Mouse (Mus musculus) Muller cell, postnatal 12 days (primary cell): ENCODE measurements around the gene Olfr702.

Experiments used
- DNase-seq: peaks from one replicate; pipeline ENCODE4 v3.0.0-alpha.2; 2015; ENCODE audit errors: inconsistent ontology term

The Olfr702 gene

GRCm38 (mm10) chr7:106833793-106834192 lies at the start of gene Olfr702:
Gene Olfr702 (minus strand): TSS chr7:106833893.
- DNase-seq, result no peak

DNA sequence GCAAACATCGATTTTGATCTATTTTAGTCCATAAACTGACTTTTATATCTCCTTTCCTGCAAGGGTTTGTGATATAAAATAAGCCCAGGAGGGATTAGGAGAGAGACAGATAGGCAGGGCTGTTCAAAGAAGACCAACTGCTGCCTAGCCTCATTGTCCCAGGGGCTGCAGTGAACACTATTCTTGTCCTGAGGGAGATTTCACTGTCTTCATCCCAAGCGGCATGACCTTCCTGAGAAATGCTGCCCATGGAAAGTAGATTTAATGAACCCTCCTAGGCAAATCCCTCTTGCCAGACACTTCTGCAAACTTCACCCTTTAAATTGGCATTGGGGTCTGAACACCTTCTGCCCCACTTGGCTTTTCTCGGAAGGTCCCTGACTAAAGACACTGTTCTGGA lies 43.1 kb upstream of the Olfr702 start, which contains the start of gene Olfr705:
Gene Olfr705 (minus strand): TSS at position 101 of the 400 bp plus-strand sequence.
- DNase-seq, result no peak

- DNase-seq, result no peak
Measured at GRCm38 (mm10) chr7:106862885-106863284, 29.2 kb upstream of the Olfr702 start, which contains the start of gene Olfr704. Gene Olfr704 (plus strand): TSS chr7:106863185.

- no peak for DNase-seq
Measured at GRCm38 (mm10) chr7:106843060-106843459, 9.4 kb upstream of the Olfr702 start, which contains the start of gene Olfr703. Gene Olfr703 (plus strand): TSS chr7:106843360.

GRCm38 (mm10) chr7:106818414-106818813 lies 15.3 kb downstream of the Olfr702 start:
- DNase-seq, result no peak

DNA sequence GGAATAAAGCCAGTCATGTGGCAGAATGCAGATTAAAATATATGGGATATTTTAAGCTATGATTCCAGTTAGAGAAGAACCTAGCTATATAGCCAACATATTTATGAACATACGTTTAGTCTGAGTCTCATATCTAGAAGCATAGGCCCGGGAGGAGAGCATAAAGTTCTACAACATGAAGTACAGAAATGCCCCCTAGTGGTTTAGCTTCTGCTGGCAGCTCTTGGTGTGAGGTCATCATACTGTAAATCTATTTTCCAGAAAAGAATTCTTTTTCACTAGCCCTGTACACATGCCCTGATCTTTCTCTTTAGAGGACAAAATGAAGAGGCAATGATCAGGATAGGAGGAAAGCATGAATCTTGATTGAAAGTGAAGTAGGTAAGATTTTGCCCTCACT lies 17.9 kb downstream of the Olfr702 start:
- peak; percentile 2 for DNase-seq

GRCm38 (mm10) chr7:106813829-106814228 lies 19.9 kb downstream of the Olfr702 start, which contains the start of gene Olfr701:
Gene Olfr701 (plus strand): TSS chr7:106814129.
- DNase-seq, result no peak

DNA sequence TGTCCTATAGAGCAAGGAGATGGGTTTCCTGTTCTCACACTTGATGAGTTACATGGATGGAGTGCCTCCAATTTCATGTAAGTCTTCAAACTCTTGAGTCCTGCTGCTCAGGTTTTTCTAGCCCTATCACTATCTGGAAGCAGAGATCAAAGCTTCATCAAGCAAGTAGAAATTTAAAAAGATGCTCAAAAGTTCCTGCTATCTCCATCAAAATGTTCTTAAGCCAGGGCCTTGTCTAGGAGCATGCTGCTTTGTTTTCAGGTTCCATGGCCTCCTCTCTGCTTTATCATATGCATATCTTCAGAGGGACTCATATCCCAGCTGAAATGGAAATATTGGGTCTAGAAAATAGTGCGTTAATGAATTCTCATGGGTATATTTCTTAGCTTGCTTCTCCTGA lies 25.0 kb downstream of the Olfr702 start, which contains the start of gene Olfr700:
Gene Olfr700 (minus strand): TSS at position 101 of the 400 bp plus-strand sequence.
- DNase-seq, result no peak

- no peak for DNase-seq
Measured at GRCm38 (mm10) chr7:106793098-106793497, 40.6 kb downstream of the Olfr702 start, which contains the start of gene Olfr699. Gene Olfr699 (minus strand): TSS chr7:106793198.

DNA sequence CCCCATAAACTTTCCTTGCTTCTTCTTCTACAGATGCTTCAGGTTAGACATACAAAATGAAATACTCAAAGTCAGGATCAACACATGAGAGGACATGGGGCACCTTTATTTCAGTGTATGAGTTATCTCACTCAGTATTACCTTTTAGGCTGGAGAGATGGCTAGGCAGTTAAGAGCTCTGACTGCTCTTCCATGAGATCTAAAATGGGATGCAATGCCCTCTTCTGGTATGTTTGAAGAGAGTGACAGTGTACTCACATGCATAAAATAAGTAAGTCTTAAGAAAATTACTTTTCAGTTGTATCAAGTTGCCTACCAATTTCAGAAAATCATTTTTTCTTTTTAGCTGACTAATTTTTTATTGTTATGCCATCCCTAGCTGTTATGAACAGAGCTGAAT lies 45.4 kb downstream of the Olfr702 start:
- no peak for DNase-seq
